Mouse (Mus musculus): ENCODE data around the gene Slc17a2. TPM values are rescaled to one million over a fixed set of nuclear protein-coding genes. Genes with fewer than 3 reads are reported as not detected.

Gene Slc17a2
- total RNA-seq, 2 experiments from 2014 or later = not detected

DNA sequence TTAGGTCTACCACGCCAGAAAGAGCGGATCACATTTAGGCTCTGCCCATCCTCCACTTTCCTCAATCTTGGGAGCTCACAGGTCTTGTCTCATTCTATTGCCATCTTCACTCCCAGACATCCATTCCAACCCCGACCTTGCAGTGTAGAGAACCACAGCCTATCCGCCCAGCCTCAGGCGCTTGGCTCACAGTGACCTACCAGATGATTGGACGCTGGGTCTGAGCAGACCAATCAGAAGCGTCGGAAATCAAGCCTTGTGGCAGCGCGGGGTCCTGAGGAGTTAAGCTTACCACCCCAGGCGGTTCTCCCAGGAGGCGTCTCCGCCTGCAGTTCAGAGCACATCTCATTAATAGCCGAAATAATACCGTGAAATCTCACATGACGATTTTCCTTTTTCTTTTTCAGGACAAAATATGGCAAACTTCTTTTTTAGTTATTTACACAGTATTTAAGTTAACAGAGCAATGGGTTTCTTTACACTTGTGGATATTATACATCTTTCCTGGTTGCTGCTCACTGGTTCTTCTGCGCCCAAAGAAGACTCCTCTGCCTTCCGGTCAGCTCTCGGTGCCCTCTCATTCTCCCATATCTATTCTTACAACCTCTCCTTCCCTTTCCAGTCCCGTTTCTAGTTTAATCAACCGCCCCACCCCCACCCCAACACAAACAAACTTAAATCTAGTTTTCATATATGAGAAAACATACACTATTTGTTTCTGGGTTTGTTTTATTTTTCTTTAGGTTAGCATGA, 34.1 kb upstream of the Slc17a2 start:
- intact Hi-C loops (cut with DNase I) = no loop called here
- DNase-seq = peak; percentile 12 to 27

DNA sequence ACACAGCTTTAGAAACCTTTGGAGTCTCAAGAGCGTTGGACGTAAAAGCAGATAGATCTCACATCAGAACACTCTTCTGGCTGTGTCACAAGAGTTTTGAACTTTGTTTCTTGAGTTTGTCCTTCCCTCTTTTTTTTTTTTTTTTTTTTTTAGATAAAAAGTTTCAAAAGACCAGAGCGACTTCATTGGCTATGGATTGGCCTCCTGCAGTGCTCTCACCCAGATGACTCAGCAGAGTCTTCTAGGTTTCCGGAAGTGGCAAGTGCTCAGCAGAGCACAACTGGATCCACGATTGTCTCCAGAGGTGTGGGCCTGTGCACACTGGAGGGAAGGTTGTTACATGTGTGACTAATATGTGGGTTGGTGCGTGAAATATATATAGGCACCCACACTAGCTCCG, 28.5 kb upstream of the Slc17a2 start:
- intact Hi-C loops (cut with DNase I) = no loop called here
- no peak for DNase-seq

DNA sequence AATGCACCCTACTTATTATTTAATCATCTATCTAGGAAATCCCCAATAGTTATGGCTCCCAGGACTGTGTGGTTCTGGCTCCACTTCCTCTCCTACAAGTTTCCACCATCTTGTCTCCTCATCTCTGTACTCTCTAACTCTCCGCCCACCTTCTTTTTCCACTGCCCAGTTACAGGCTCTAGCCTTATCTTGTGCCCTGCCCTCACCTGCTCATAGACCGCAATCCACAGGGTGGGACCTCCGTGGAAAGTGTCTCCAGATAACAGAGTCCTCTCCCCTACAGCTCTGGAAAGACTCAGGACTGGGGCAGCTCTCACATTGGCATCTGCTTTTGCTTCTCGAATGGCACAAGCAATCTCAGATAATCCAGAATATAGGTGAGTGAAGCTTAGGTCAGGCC, 27.8 kb upstream of the Slc17a2 start:
- intact Hi-C loops (cut with DNase I) = no loop called here
- no peak for DNase-seq

DNA sequence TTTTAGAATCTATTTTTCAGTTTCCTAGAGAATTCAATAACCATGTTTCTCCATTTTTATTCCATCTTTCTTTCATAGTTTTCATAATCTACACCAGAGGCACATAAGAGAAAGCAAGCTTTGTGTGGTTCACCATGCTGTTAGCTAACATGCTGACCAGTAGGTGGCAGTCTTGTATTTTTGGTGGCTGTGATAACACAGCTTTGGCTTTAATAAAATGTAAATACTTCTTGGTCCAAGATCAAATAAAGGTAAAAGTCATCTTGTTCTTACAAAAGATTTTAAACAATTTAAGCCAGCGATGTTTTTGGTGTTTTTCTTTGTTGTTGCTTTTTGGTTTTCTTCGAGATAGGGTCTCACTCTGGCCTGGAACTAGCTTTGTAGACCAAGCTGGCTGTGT, 14.3 kb upstream of the Slc17a2 start:
- peak; percentile 29 to 64 for DNase-seq
- intact Hi-C loops (cut with DNase I) = loop anchor here (5.0 kb wide), 2 partner anchors 95 to 505 kb away; no protein-coding TSS in a partner anchor

DNA sequence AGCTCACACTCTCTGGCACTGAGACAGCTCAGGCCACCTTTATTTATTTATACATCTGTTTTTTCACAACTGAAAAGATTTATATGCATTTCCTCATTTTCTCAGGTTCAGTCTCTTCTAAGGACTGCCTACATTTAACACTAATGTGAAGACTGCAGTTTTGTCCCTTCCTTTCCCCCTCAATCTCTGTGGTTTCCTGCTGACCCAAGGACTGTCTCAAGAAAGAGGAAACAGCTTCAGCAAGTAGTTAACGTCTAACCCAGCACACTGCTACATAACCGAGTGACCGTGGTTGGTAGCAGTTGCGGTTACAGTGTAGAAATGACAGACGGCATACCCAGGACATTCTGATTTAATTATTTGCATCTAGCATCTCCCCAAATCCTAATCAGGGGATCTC, 7.4 kb upstream of the Slc17a2 start:
- no peak for DNase-seq

DNA sequence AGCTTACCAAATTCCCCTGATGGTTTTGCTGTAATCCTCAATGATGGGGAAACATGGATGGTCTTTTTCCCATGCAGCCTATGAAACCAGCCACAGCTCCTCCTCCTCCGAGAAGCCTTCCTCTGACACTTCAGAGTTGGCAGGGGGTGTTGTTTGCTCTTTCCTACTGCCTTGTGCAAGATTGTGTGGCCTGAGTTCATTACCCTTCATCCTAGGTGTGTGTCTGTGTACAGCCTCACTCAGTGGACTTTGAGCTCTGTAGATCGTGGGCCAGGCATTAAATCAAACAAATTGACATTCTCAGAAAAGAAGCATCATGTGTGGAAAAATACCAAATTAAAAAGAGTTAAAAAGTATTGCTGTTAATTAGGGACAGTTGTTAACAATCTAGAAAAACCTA, 2.3 kb upstream of the Slc17a2 start:
- DNase-seq = no peak
- intact Hi-C loops (cut with DNase I) = no loop called here

More for the DNA sequence above, 7.4 kb upstream of the Slc17a2 start:
- intact Hi-C loops (cut with DNase I) = no loop called here

DNA sequence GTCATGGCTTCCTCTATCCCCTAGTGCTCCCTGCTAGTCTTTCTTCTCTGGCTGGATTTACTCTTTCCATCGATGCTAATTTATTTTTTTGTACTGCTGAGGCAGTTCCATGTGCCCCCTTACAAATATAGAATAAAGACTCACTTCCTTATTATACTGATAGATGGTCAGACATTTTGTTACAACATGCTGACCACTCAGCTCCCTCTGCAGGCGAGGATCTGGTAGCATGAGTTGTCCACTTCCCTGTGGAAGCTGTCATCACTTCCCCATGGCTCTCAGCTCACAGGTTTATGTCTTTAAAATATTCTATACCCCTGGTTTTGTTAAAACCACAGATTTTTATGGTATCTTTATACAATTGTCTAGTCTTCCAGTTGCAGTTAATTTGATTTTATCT, 9.4 kb downstream of the Slc17a2 start:
- intact Hi-C loops (cut with DNase I) = no loop called here
- DNase-seq = no peak

DNA sequence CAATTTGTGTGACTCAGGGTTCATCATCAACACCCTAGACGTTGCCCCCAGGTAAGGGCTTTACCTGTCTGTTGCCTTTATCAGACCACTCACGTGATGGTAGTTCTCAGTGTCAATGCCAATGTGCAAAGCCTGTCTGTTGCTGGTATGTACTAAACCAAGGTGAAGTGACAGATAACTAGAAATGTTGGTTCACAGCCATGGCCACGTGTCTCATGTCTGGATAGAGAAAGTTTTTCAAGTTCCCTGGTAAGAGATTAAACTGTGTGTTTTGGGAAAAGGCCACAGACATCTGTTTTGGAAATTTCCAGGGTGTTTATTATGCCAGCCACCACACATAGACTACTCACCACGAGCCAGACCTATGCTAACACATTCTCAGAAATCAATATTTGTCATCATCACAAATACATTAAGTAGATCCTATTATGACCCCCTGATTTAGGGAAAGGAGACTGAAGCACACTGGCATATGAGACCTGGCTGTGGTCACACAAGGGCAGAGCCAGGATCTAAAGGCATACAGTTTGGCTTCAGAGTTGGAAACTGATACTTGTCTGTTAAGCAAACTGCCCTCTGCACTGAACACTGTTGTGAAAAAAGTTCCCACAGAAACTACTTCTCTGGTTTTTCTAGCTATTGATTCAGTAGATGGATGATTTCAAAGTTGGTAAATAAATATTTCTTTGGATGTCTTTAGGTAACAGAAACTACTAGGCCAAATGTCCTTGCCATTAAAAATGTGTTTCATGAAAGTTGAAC, 13.6 kb downstream of the Slc17a2 start:
- DNase-seq = no peak
- intact Hi-C loops (cut with DNase I) = no loop called here

DNA sequence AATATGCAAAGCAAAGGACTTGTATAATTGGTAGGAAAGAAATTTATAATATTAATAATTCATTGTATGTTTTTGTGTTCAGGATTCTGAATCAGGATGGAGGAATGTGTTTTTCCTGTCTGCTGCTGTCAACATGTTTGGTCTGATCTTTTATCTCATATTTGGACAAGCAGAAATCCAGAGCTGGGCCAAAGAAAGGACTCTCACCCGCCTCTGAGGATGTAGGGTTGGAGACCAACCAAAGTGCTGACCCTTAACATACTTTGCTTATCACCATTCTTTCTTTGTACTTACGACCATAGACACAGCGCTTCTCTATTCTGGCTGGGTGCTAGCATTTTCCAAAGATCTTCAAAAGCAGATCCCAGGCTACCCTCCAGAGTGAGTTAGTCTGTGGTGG, 15.4 kb downstream of the Slc17a2 start:
- DNase-seq = no peak
- intact Hi-C loops (cut with DNase I) = no loop called here

DNA sequence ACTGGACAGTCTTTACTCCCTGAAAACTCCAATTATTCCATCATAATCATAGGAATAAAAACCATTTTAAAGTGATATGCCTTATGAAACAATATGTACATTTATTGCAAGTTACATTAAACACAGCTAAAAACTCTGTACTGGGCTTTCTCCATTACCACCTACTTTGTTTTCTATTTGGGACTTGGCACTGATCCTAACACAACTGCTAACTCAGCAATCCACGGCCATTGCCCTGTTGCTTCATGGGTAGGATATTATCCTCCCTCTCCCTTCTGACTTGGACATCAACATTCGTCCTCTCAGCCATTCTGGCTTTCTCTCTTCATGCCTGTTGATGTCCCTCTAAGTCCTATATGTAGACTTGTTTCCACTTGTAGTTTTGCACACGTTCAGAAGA, 19.8 kb downstream of the Slc17a2 start:
- no peak for DNase-seq
- intact Hi-C loops (cut with DNase I) = no loop called here

DNA sequence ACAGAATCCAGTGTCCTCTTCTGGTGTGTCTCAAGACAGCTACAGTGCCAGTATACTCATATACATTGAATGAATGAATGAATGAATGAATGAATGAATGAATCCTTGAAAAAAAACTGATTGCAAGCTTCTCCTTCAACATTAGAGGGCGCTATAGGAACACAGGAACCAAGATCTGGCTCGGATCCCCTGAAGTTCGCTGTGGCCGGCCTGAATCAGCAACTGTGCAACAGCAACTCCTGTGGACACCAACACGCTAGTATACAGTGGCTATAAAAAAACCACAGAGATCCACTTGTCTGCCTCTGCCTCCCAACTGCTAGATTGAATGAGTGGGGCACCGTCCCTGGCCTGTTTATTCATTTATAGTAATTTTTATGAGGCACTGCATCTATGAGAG, 26.3 kb downstream of the Slc17a2 start:
- peak; percentile 19 to 35 for DNase-seq
- intact Hi-C loops (cut with DNase I) = loop anchor here (2.0 to 10.0 kb wide), 3 partner anchors 54 to 464 kb away; no protein-coding TSS in a partner anchor

DNA sequence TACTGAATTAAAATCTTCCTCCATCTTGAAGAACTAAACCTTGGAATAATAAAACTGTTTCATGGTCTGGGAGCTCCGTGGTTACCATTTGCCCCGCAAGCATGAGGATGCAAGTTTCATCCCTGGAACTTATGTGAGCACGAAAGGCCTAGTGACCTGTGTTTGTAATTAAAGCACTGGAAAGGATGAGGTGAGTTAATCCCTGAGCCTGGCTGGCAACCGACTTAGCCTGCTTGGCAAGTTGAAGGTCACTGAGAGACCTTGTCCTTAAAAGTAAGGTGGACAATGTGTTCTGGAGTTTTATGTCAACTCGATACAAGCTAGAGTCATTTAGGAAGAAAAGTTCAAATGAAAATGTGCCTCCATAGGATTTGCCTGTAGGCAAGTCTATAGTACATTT, 28.0 kb downstream of the Slc17a2 start:
- no peak for DNase-seq
- intact Hi-C loops (cut with DNase I) = loop anchor here (5.0 to 10.0 kb wide), 2 partner anchors 52 to 120 kb away; no protein-coding TSS in a partner anchor

DNA sequence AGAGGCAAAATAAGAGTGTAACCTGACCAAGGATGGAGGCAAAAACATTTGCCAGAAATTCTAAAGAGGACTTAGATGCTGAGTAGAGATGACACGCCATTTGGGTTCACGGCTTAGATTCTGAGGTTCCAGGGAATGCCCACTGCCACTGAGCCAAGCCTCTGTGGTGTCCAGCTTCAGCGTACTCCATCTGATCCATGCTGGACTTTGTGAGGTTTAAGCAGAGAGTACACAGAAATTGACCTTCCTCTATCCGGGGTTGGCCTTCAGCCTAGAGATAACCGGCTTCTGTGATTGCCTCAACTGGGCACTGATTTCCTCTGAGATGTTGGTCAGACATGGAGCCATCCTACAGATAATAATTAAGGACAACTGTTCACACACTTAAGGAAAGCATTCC, 29.8 kb downstream of the Slc17a2 start:
- DNase-seq = no peak
- intact Hi-C loops (cut with DNase I) = loop anchor here (10.0 kb wide), 1 partner anchor 118 kb away; no protein-coding TSS in a partner anchor

DNA sequence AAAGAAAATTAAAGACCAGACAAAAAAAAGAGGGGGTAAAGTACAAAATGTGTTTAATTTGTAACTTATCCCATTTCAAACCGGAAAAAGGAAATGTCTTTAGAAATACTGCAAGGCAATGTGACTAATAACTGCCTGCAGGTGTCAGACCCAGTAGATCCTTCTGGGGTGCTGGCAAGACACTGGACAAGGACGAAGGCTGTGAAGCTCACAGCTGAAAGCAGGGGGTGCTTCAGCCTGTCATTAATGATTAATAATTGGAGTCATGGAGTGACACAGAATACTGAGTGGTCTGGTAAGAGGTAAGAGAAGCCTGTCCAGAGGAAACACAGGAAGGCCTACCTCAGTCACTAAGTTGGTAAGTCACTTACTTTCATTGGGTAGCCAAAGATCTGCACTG, 32.5 kb downstream of the Slc17a2 start, which contains the start of gene Slc17a3:
Gene Slc17a3 (plus strand): TSS at position 127 of the 400 bp plus-strand sequence.
- intact Hi-C loops (cut with DNase I) = loop anchor here (10.0 kb wide), 1 partner anchor 115 kb away; no protein-coding TSS in a partner anchor
- DNase-seq = no peak

DNA sequence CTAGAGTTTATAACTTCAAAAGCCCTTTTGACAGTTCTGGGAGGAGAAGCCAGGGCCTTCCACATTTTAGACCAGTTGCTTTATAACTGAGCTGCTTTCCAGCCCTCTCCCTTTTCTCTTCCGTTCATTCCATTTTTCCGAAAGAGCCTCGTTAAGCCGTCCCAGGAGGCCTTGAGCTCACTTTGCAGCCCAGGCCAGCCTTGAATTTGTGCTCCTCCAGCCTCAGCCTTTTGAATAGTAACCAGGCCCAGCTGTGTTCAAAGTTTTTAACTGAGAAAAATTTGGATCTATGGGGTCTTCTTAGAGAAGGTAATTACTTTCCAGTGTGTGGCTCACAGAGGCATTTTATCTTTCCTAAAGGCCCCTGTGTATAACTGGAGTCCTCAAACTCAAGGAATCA, 39.1 kb downstream of the Slc17a2 start:
- DNase-seq = no peak
- intact Hi-C loops (cut with DNase I) = no loop called here

DNA sequence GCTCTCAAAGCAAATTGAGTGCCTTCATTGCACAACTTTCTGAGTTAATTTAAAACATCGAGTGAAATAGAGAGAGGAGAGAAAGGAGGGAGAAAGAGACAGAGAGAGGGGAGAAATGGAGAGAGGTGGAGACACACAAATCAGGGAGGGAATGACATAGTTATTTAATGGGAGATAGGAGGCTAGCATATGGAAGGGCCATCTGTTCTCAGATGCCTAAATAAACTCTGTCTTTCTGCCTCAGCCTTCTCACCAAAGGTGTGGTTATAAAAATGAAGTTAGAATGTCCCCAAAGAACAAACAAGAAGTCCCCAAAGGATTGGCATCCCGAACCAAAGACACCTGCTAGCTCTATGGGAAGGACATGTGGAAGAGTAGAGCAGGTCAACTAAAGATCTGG, 42.5 kb downstream of the Slc17a2 start:
- DNase-seq = no peak
- intact Hi-C loops (cut with DNase I) = no loop called here

DNA sequence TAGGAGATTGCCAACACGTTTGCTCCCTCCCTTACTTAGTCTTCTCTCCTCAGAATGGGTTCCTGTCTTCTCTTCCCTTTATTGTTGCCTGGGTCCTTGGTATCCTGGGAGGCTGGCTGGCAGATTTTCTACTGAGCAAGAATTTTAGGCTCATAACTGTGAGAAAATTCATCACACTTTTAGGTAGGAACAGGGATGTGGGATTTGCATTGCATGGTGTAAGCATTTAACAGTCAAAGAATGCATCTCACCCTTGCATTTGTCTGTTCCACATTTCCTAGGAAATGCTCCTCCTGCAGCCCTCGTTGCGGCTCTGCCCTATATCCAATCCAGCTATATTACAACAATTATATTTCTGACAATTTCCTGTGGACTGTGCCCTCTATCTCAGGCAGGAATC, 49.6 kb downstream of the Slc17a2 start:
- no peak for DNase-seq
- intact Hi-C loops (cut with DNase I) = no loop called here

DNA sequence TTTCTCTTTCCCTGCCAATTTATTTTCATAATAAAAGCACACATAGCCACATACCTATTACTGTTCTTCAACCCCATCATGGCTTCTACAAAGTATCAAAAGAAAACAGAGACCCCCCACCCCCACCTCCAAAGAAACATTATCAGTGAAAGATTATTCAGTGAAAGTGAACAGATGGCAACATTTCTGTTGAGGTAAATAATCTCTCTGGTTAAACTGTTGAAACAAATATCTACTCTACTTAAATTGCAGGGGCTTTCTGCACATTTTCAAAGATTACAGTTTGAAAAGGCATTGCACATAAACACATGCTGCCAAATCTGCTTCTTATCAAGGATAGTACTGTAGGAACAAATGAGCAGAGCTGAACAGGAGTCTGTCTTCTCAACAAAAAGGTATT, 55.0 kb downstream of the Slc17a2 start:
- no peak for DNase-seq
- intact Hi-C loops (cut with DNase I) = no loop called here

DNA sequence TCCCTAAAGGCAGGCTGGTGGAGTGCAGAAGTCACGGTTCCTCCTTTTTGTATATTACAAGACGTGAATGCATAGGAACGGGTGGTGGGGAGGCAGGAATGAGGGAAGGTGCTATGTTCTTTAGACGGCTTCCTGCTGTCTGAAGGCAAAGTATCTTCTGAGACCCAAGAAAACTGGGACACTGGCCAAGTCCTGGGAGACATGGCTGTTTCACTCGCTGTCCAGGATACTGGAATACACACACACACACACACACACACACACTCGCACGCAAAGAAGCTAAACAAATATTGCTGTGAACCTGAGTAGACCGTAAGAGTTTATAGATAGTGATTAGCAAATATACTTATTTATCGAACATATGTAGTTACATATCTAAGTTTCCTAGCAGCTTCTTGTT, 57.9 kb downstream of the Slc17a2 start:
- peak; percentile 7 to 10 for DNase-seq
- intact Hi-C loops (cut with DNase I) = no loop called here

DNA sequence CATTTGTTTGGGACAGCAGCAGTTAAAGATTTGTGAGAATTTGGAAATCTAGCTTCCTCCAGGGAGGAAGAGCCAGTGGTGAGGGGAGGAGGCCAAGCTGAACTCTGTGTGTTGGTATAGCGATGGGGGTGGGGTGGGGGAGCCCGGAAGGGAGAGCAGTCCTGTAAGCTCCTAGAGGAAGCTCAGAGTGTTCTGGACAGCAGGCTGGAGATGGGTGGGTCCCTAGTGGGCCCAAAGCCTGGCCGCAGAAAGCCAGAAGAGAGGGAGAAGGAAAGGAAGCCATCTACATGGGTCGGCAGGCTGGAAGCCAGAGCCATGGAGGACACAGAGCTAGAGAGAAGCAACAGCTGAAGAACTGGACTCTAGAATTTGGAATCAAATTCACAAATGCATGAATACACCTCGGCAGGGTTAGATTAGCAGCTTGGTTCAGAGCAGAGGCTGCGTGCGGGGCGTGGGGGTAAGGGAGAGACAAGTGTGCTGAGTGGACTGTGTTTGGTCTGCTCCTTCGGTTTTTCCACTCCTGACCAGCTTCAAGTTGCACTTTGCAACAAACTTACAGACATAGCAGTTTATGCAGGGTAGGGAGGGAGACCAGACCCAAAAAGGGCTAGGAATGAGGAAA, 59.4 kb downstream of the Slc17a2 start:
- DNase-seq = peak; percentile 9 to 10

DNA sequence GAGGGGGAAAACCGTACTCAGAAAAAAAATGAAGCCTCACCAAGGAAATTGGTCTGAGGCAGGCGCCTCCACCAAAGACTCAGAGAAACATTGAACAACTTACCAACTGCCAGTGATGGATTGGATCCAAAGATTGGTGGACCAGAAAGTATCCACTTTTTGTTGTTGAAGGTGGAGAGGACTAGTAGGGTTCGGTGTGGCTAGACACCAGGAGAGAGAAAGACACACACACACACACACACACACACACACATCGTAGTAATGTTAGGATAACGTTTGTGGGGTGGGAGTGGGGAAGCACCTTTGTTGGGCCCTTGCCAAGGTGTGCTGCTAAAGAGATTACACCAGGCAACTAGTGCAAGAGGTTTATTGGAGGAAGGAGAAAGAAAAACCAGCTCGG, 60.2 kb downstream of the Slc17a2 start:
- no peak for DNase-seq
- intact Hi-C loops (cut with DNase I) = no loop called here

More for the DNA sequence above, 59.4 kb downstream of the Slc17a2 start:
- intact Hi-C loops (cut with DNase I) = no loop called here
